Mouse (Mus musculus) megakaryocyte, embryonic 14.5 days (primary cell): ENCODE data around the gene Ssh2. TPM values are rescaled to one million over a fixed set of nuclear protein-coding genes. Genes with fewer than 3 reads are reported as not detected.
A peak's percentile ranks its signal among the peaks of the same experiment; 100 is the strongest.

Experiments
- H3K27me3 ChIP-seq: replicated peaks from 2 replicates; pipeline ENCODE3; 2012; ENCODE audit warnings: inconsistent platforms
- H3K36me3 ChIP-seq: replicated peaks from 2 replicates; pipeline ENCODE3; 2012; ENCODE audit warnings: low read length, inconsistent platforms, mixed read lengths
- H3K4me1 ChIP-seq: 2 replicates; pipeline ENCODE4 v1.6.1; 2012; ENCODE audit warnings: inconsistent platforms
- H3K4me3 ChIP-seq: replicated peaks from 2 replicates; pipeline ENCODE3; 2012; ENCODE audit warnings: moderate library complexity, mild to moderate bottlenecking, inconsistent platforms
- H3K9me3 ChIP-seq: 2 replicates; pipeline ENCODE4 v1.6.1; 2012; ENCODE audit warnings: inconsistent platforms
- FLI1 ChIP-seq: IDR thresholded peaks from 2 replicates; pipeline ENCODE4 v1.6.1; 2012; ENCODE audit warnings: low read length, inconsistent platforms, mixed read lengths
- GATA1 ChIP-seq: IDR thresholded peaks from 3 replicates; pipeline ENCODE4 v1.6.1; 2012; ENCODE audit warnings: mixed read lengths, low read length, inconsistent platforms, borderline replicate concordance
- polyA plus RNA-seq: library from polyadenylated mRNA; stranded (reverse); fragments of >175 nt; gene quantifications from 2 replicates; pipeline ENCODE4 v1.2.3, GENCODE M21; 2012; ENCODE audit warnings: low replicate concordance; ENCODE audit not compliant: insufficient read depth

The Ssh2 gene
- polyA plus RNA-seq, 1 experiment: 12.1 TPM

GRCm38 (mm10) chr11:77347273-77347672 is 131.2 kb downstream of the Ssh2 start:
- Histone ChIP-seq H3K9me3 (no peaks in the 10 kb centered on the region), H3K4me1 (peaks cover 22% of the 10 kb centered on the region), H3K4me3 (peak overlapping the region; percentile 54), H3K27me3 (peaks cover 2% of the 10 kb centered on the region), H3K36me3 (no peaks in the 10 kb centered on the region)
- TF ChIP-seq FLI1 (no peak), GATA1 (no peak)

- H3K4me1 ChIP-seq: peaks cover 22% of the 10 kb centered on the region
- H3K36me3 ChIP-seq: no peaks in the 10 kb centered on the region
- H3K4me3 ChIP-seq: peak overlapping the region; percentile 97
- TF ChIP-seq FLI1 (no peak), GATA1 (no peak)
- H3K27me3 ChIP-seq: peaks cover 2% of the 10 kb centered on the region
- H3K9me3 ChIP-seq: no peaks in the 10 kb centered on the region
Observed at GRCm38 (mm10) chr11:77348142-77348741, 132.2 kb downstream of the Ssh2 start.

GRCm38 (mm10) chr11:77348985-77349384 is 132.9 kb downstream of the Ssh2 start:
- TF ChIP-seq GATA1 (no peak), FLI1 (no peak)
- H3K4me3 ChIP-seq: peak overlapping the region; percentile 97
- H3K36me3 ChIP-seq: no peaks in the 10 kb centered on the region
- peaks cover 22% of the 10 kb centered on the region for H3K4me1 ChIP-seq
- H3K27me3 ChIP-seq: peaks cover 2% of the 10 kb centered on the region
- no peaks in the 10 kb centered on the region for H3K9me3 ChIP-seq

GRCm38 (mm10) chr11:77349698-77350097 is 133.6 kb downstream of the Ssh2 start:
- Histone ChIP-seq H3K4me1 (peaks cover 22% of the 10 kb centered on the region), H3K27me3 (peaks cover 2% of the 10 kb centered on the region), H3K4me3 (no peak overlapping the region), H3K36me3 (no peaks in the 10 kb centered on the region), H3K9me3 (no peaks in the 10 kb centered on the region)
- TF ChIP-seq GATA1: no peak
- no peak for TF ChIP-seq FLI1

- peaks cover 5% of the 10 kb centered on the region for H3K4me1 ChIP-seq
- TF ChIP-seq FLI1: no peak
- no peak for TF ChIP-seq GATA1
- no peak overlapping the region for H3K4me3 ChIP-seq
- H3K9me3 ChIP-seq: no peaks in the 10 kb centered on the region
- H3K36me3 ChIP-seq: no peaks in the 10 kb centered on the region
- no peaks in the 10 kb centered on the region for H3K27me3 ChIP-seq
Observed at GRCm38 (mm10) chr11:77355055-77355454, 139.0 kb downstream of the Ssh2 start.

- no peaks in the 10 kb centered on the region for H3K27me3 ChIP-seq
- H3K36me3 ChIP-seq: peaks cover 3% of the 10 kb centered on the region
- peaks cover 20% of the 10 kb centered on the region for H3K4me1 ChIP-seq
- TF ChIP-seq FLI1: no peak
- no peak for TF ChIP-seq GATA1
- H3K4me3 ChIP-seq: no peak overlapping the region
- no peaks in the 10 kb centered on the region for H3K9me3 ChIP-seq
Observed at GRCm38 (mm10) chr11:77357839-77358238, 141.8 kb downstream of the Ssh2 start.

GRCm38 (mm10) chr11:77363476-77363875 is 147.4 kb downstream of the Ssh2 start:
- TF ChIP-seq FLI1 (no peak), GATA1 (no peak)
- H3K27me3 ChIP-seq: no peaks in the 10 kb centered on the region
- H3K4me1 ChIP-seq: peaks cover 46% of the 10 kb centered on the region
- peaks cover 7% of the 10 kb centered on the region for H3K36me3 ChIP-seq
- H3K9me3 ChIP-seq: no peaks in the 10 kb centered on the region
- H3K4me3 ChIP-seq: no peak overlapping the region

- H3K36me3 ChIP-seq: peaks cover 7% of the 10 kb centered on the region
- no peaks in the 10 kb centered on the region for H3K9me3 ChIP-seq
- H3K4me1 ChIP-seq: peaks cover 55% of the 10 kb centered on the region
- H3K27me3 ChIP-seq: no peaks in the 10 kb centered on the region
- H3K4me3 ChIP-seq: no peak overlapping the region
- no peak for TF ChIP-seq GATA1
- no peak for TF ChIP-seq FLI1
Observed at GRCm38 (mm10) chr11:77364376-77364775, 148.3 kb downstream of the Ssh2 start.

- H3K36me3 ChIP-seq: peaks cover 7% of the 10 kb centered on the region
- H3K27me3 ChIP-seq: no peaks in the 10 kb centered on the region
- H3K9me3 ChIP-seq: no peaks in the 10 kb centered on the region
- no peak overlapping the region for H3K4me3 ChIP-seq
- H3K4me1 ChIP-seq: peaks cover 57% of the 10 kb centered on the region
- no peak for TF ChIP-seq FLI1
- no peak for TF ChIP-seq GATA1
Observed at GRCm38 (mm10) chr11:77365706-77366386, 149.8 kb downstream of the Ssh2 start.

GRCm38 (mm10) chr11:77367541-77368270 is 151.6 kb downstream of the Ssh2 start:
- H3K4me1 ChIP-seq: peaks cover 69% of the 10 kb centered on the region
- TF ChIP-seq GATA1 (no peak), FLI1 (no peak)

More at GRCm38 (mm10) chr11:77367541-77368270, 151.6 kb downstream of the Ssh2 start:
- H3K4me3 ChIP-seq: no peak overlapping the region
- no peaks in the 10 kb centered on the region for H3K27me3 ChIP-seq
- H3K9me3 ChIP-seq: no peaks in the 10 kb centered on the region
- H3K36me3 ChIP-seq: peaks cover 3% of the 10 kb centered on the region
